Mouse (Mus musculus) frontal cortex, postnatal 10 days (tissue): ENCODE measurements around the gene Slc10a7.
"Not testable (repeated sequence)": the region's sequence is repeated elsewhere in the genome, so short reads cannot be mapped to it uniquely, and the experiment has no call there.

Experiments
- DNase-seq, 2 experiments: peaks; one replicate each; pipeline ENCODE4 v3.0.0; 2022; ENCODE audit warnings: low spot score in 2 of 2, mixed read lengths in 1 of 2

Slc10a7 gene

DNA sequence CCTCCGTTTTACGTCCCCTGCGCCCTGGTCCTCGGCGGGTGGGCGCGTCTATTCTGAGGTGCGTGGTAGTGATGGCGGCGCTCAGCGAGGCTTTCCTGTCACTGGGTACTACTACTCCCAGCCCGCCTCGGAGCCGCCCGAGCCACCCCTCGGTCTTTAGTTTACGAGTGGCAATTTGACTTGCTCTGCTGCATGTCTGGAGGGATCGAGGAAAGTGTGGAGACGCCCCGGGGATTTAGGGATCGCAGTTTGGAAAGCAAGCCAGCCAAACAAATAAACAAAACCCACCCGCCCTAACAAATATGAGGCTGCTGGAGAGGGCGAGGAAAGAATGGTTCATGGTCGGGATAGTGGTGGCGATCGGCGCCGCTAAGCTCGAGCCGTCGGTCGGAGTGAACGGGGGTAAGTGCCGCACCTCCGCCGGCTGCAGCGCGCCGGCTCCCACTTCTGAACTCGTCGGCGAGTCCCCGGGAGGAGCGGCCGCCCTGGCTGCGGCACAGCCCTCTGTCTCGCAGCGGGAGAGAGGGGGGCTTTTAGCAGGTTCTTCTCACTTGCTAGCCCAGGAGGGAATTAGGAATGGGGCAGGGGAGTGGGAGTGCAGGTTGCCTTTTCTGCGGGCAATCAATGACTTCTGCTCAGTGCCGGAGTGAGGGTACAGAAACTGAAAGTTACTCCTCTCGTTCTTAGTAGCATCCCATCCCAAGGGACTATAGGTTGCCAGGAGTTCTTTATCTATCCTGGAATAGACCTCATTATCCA lies at the start of gene Slc10a7:
Gene Slc10a7 (plus strand): TSS at position 74 of the 759 bp plus-strand sequence.
- DNase-seq, result peak; percentile 87 to 89

DNA sequence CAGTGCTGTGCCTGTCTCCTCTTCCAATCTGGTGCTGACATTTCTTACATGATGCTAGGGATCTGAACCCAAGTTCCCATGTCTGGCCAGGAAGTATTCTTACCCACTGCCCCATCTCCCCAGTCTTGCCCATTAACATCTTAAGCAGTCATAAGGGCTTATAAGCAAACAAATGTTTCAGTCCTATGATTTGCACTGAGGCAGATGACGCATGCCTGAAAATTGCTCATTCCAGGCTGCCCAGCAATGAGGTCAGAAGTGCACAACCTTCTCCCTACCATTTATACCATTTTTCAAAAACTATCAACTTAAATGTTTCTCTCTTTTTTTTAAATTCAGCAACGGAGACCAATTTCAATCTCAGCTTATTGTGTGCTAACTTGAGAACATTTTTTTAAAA lies 45.2 kb upstream of the Slc10a7 start:
- no peak for DNase-seq

DNA sequence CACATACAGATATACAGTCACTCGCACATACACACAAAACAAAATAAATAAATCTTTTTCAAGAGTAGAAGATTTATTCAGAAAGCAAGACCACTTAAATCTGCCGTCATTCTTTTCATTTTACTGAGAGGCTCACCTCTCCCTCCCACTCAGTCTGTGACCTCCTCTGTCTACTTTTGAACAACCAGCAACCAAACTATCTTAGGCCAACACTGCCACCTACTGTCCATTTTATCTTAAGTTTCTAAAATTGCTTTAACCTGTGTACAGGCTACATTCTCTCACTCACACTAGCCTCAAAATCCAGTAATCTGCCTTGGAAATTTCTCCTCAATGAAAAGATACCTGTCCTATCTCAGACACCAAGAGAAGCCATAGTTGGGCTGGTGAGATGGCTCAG lies 41.3 kb upstream of the Slc10a7 start:
- DNase-seq, result no peak

DNA sequence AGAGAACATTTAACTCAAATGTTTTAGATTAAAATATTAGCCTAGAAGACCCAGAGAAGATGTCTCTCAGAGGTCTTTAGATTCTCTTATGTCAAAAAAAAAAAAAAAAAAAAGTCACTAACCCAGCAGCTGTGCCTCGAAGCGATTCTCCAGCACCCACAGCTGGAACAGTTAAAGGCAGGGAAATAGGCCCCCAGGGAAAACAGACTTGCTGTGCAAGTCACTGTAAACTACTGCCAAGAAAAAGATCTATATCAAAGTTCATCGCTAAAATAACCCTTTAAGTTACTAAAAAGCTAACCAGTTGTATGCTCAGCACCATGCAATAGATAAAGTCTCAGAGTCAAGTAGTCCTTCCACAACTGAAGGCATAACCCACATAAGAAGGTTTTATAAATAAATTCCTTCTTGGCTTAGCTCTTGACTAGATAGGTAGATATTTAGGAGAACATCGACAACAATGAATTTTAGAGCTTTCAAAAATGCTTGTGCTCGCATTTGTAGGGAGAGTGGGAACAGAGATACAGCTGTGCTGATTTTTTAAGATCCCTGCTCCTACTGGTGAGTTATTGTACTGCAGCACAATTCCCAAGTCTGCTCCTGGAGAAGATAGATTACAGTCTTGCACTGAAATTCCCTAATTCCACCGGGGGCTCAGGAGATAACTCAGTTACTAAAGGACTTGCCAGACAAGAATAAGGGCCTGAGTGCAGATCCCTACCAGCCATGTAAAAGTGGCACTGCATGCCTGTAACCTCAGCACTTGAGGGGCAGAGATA lies 31.9 kb upstream of the Slc10a7 start:
- DNase-seq, result no peak

DNA sequence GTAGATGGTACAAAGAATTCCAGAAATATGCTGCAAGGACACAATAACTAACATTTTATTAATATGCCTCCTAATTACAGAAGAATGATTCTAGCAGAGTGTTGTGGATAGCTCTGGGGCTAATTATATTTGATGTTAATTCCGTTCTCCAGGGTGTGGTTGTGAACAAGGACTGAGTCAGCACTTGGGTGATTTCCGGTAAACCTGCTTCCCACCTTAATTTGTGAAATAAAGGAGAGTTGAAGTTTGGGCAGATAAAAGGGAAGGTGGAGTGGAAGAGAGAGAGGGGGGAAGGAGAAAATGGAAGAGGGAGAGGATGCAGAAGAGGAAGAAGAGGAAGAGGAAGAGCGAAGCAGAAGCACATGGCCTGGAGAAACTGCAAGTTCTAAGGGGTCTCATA lies 19.4 kb upstream of the Slc10a7 start:
- no peak for DNase-seq

DNA sequence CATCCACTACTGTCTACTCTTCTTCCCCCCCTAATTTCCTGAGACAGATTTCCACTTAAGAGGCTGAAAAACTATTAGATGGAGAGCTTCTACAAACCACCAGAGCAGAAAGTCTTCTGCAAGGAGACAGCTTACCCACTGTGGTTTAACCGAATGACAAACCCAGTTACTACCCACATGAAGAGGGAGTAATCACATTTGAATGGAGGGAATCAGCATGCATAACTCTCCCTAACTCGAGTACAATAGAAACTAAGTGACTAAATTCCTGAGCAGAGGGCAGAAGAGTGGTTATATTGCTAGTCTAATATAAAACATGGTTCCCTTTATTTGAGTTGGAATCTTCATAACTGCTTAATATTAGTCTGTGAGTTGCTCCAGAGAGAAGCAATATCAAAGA lies 16.1 kb upstream of the Slc10a7 start:
- no peak for DNase-seq

DNA sequence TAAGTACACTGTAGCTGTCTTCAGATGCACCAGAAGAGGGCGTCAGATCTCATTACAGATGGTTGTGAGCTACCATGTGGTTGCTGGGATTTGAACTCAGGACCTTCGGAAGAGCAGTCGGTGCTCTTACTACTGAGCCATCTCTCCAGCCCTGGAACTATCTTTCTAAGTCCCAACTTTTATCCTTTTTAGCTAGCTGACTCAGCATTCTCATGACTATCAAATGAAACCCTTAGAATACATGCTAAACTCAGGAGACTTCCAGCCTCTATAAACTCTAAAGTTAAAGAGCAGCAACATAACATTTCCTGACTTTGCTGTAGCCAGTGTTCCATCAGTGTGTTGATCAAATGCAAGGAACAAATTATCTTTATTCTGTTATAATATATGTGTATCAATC lies 12.9 kb upstream of the Slc10a7 start:
- not testable (repeated sequence) for DNase-seq

DNA sequence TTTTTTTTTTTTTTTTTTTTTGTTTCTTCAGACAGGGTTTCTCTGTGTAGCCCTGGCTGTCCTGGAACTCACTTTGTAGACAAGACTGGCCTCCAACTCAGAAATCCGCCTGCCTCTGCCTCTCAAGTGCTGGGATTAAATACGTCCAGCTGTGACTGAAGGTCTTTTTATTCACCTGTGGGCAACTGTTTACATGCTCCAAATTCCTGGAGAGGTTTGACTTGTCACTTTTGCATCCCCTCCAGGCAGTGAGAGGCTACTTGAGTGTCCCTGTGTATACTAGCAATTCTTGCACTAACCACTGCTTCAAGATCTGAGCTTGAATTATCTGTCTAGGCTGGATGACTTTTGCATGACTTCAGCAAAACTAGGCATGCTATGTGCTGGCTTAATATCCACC lies 6.4 kb upstream of the Slc10a7 start:
- DNase-seq, result no peak

DNA sequence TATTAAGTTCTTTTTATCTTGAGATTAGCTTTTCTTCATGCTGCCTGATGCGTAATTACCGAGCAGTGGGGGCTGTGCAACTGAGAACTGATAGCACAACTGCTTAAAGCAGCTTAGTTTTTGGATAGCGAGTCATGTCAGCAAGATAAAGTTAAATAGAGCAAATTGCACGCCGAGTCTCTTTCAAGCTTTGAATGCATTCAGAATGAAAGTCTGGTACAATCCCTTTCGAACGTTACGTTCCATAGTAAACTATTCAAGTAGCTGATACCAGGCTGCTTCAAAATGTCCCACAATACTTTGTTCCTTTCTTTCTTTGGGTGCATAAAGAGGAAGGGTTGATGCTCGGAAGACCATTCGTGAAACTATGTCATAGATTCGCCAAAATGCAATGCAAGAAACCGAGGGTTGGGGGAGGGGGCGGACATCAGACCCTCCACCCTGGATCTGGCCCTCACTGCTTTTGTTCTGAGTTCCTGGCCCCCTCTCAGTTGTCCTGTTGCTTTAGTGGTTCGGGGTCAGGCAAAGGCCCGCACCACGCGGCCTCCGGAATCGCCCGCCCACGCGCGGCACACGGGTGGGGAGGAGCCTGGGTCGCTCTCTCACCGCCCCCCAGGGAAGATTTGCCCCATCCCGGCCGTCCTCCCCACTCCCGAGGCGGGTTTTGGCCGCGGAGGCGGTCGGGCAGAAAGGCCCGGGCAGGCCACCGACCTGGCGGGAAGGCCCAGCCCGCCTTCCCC lies 997 bp upstream of the Slc10a7 start:
- DNase-seq, result peak; percentile 36 to 55

DNA sequence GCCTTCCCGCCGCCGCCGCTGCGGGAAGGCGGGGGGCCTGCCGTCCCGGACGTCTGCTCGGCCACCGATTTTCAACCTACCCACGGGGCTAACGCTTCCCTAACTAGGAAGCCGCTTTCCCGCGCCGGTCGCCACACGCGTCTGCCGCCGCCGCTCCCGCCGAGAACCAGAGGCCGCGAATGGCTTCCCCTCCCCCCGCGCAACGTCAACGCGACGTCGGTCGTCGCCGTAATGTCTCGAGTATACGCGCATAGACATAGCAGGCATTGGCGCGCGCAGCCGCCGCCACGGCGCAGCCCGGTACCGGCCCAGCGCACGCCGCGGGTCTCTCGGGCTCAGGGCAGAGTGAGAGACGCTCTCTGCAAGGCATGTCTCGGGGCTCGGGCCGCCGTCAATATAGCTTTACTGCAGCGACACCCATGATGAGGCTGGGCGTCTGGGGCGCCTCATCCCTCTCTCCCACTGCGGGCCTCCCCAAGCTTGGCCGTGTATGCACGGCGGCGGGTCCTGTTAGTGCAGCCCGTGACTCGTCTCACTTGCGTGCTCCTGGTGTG lies 350 bp upstream of the Slc10a7 start, which contains the start of gene Rbmxl1:
Gene Rbmxl1 (minus strand): TSS at position 180 of the 554 bp plus-strand sequence.
- DNase-seq, result peak; percentile 78 to 91

DNA sequence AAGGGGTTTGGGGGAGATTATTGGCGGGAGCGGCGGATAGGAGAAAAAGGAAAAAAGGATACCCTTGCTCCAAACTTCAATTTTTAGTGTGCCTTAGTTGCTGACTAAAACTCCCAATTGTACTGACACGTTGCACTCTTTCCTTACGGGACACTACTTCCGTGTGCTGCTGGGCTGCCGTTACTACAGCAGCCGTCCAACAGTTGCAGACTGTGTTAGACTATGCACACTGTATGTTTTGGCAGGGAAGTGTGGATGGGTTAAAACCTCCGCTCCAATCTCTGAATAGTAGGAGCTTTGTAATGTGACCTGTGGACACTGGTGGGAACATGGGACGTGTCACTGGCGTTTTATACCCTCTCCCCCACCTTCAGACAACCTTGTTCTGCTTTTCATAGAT lies 948 bp downstream of the Slc10a7 start:
- no peak for DNase-seq

DNA sequence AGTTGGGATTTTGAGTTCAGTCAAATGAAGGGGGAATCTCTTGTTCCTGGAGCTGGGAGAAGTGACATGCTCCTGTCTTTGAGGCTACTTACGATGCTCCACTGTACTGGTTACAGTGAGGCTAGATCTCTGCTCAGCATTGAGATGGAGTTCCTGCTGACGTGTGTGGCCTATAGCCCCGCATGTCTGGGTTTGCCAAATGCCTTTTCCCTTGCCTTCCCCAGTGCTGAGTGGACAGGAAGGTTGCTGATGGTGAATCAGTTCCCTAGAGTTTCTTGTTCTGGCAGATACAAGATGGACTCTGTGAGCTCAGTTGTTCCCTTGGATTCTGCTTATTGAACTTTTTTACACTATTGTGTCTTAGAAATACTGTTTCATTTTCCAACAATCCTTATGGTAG lies 1.8 kb downstream of the Slc10a7 start:
- DNase-seq, result no peak

DNA sequence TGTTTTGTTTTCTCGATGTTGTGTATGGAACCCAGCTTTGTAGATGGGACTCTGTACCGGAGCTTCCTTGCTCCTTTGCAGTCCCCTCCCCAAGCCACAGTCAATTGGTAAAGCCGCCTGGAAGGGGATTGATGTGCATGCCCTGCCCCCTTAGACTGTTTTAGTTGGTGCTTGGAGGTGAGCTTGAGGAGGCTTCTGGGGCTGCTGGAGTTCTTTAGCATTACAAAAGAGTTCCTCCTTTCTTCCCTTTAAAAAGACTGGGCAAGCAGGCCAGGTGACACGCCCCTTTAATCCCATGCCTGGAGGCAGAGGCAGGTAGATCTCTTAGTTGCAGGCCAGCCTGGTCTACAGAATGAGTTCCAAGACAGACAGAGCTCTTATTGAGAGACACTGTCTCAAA lies 4.0 kb downstream of the Slc10a7 start:
- DNase-seq, result no peak

DNA sequence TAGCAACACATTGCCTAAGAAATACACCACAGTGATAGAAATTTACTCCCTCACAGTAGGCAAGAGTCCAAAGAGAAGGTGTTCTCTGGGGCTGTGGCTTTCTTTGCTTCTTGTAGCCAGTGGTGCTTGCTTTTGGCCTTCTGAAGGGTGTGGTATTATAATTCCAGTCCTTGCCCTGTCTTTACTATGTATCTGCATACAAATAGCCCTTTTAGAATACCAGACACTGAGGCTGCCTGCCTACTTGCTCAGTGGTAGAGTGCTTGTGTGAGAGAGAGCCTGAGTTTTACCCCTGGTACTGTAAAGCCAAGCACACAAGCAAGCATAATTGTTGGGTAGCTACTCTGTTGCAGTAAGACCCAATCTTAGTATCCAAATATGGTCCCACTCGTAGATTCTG lies 5.6 kb downstream of the Slc10a7 start:
- DNase-seq, result no peak

DNA sequence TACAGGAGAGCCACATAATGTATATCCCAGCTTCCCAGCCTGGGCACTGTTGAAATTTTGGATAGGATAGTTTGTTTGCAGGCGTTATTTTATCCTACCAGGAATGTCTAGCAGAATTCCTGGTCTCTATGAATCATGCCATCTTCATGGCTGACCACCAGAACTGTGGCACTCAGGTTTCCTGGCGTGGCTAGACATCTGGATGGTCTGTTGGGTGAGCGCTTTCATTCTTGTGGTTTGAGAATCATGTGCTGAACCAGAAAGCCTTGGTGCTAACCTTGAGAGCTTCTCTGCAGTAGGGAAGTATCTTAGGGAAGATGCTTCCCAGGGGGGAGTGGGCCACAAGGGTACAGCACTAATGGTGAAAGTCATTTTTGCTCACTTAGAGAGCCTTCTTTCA lies 6.0 kb downstream of the Slc10a7 start:
- DNase-seq, result no peak

DNA sequence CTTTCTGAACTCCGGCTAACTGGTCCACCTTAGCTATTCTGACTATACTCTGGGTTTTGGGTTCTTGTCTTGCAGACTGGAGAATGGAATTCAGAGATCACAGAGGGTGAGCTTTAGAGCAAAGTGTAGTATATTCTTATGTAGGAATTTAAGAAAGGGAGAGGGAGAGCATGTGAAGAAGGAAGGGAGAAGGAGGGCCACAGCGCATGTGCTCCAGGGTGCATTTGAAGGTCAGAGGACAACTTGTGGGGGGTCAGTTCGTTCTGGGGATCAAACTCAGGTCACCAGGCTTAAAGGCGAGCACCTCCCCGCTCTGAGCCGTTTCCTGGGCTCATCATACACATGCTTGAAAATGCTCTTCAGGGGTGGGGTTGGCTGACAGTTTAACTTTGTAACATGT lies 24.8 kb downstream of the Slc10a7 start:
- no peak for DNase-seq

DNA sequence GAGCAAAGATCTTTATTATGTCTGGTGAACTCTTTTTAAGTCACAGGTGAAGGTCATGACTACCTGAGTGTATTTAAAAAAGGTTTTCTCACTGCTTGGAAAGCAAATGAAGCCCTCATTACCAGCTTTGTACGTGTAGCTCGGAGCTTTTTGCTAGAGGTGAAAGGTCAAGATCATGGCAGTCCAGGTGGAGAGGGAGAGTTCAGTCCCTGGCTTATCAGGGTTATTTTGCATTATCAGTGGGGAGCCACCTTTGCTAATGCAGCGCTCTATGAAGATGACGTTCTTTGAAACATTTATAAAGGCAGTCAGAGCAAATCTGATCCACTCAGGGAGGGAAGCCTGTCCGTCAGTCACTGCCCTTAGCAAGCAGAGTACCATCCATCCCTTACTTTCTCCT lies 27.6 kb downstream of the Slc10a7 start:
- DNase-seq, result no peak

DNA sequence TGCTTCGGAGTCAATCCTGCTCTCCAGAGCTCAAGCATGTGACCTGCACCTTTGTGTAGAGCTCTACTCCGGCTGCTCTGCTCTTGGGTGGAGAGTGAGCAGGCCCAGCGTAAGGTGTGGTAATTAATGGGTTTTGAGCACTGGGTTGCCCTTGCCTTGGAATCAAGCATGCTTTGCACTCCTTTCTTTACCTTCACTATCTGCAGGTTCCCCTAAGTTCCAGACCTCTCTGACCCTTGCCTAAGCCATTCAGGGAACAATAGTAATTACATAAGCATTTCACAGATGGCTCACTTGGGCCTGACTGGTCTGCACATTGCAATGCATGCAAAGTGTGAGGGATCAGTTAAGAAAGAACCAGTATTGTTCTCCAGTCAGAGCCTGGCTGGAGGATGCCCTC lies 28.6 kb downstream of the Slc10a7 start:
- no peak for DNase-seq

DNA sequence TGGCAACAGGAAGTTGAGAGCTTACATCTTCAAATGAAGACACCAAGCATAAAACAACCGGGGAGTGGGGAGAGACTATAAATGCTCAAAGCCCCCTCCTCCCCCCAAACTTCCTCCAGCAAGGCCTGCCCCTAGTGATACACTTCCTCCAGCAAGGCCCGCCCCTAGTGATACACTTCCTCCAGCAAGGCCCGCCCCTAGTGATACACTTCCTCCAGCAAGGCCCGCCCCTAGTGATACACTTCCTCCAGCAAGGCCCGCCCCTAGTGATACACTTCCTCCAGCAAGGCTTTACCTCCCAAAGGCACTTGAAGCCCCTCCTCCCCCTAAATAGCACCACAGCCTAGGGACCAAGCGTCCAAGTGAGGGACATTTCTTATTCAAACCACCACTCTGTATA lies 33.5 kb downstream of the Slc10a7 start:
- not testable (repeated sequence) for DNase-seq

DNA sequence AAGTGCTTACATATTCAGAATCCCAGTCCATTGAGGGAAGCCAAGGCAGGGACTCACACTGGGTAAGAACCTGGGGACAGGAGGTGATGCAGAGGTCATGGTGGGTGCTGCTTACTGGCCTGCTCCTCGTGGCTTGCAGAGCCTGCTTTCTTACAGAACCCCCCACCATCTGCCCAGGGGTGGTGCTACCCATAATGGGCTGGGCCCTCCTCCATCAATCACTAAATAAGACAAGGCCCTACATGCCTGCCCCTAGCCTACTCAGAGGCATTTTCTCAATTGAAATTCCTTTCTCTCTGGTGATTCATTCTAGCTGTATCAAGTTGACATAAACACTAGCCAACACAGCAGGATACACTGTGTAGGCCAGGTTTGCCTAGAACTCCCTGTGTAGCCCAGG lies 34.5 kb downstream of the Slc10a7 start:
- no peak for DNase-seq

DNA sequence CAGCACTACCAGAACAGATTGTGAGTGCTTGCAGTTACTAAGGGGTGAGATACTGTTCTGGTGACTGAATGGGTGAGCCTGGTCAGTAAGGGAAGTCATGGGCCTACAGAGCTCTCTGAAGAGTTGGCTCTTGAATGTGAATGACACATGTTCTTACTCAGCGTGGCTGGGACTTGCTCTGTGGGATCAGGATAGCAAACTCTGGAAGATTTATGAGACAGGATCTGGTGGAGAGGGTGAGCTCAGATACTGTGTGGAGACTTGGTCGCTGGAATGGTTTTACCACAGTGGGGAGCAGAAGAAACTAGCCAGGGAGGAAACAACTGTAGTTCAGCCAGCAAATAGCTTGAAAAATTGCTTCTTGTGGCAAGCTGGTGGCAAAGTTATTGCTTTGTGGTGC lies 35.4 kb downstream of the Slc10a7 start:
- no peak for DNase-seq

DNA sequence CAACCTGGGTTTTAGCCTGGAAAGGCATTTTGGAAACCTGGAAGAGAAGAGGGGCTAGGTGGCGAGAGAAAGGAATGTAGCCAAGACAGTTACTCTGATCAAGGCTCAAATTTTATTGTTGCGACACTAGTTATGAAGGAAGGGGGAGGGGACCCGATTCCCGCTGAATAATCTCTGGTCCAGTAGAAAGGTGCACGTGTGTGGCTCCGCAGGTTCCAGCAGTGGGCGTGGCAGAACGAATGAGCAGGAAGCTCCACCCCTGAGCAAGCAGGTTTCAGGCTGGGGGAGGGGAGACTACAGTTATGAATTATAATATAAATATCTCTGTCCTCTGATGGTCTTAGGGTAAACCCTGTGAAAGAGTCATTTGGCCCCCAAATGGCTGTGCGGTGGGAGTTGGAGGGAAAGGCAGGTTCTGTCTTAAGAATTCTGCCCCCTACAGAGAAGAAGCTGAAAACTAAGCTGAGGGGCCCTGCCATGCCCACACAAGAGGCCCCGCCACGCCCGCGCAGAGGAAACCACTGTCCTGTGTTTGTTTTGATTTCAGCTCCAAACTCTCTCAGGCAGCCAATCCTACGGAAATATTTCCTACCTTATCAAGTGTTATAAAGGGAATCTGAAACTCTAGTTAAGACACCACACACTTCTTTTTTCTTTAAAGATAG lies 36.1 kb downstream of the Slc10a7 start:
- DNase-seq, result not testable (repeated sequence)
